Mouse (Mus musculus) monocyte, adult 2 months (primary cell): Measurements from ENCODE around the gene Eif5a.

Experiments used
- DNase-seq, 2 experiments: peaks; one replicate each; pipeline ENCODE4 v3.0.0; 2022; ENCODE audit warnings: low spot score in 2 of 2, low read depth in 1 of 2

Eif5a gene

GRCm38 (mm10) chr11:69877878-69878277, 43.9 kb downstream of the Eif5a start, which contains the start of gene Tmem95:
Gene Tmem95 (minus strand): TSS chr11:69878018.
- no peak for DNase-seq

DNA sequence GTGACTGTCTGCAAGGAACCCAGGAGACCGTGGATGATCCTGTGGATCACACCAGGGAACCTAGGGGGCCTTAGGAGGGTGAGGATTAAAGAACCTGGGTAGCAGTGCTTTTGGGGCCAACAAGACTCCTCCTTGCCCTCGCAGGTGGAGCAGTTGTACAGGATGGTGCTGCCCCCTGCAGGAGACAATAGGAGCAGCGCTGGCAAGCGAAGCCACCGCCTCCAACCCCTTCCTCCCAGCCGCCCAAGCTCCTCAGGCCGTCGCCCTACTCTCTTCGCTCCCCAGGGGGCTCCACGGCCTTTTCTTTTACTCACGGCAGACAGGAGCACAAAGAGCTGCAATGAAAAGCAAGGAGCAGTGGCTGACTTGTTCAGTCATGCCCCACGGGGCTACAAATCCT, 44.9 kb downstream of the Eif5a start:
- peak; percentile 62 to 76 for DNase-seq

DNA sequence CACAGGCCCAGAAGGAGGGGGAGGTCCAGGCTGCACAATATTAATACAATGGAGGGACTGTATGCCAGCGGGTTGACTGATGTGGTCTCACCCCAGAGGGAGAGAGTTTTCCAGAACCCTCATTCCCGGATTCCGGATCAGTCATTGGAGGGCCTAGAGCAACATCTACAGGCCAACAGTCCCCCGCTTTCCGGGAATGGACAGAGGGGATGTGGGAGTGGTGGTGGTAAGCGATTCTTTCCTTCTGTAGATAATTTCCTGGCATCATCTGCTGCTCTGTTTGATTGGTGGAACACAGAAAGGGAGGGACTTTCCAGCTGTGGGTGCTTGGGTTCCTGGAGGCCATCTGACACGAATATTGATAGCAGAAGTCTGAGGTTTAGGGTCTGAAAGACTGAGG, 45.6 kb downstream of the Eif5a start:
- no peak for DNase-seq

DNA sequence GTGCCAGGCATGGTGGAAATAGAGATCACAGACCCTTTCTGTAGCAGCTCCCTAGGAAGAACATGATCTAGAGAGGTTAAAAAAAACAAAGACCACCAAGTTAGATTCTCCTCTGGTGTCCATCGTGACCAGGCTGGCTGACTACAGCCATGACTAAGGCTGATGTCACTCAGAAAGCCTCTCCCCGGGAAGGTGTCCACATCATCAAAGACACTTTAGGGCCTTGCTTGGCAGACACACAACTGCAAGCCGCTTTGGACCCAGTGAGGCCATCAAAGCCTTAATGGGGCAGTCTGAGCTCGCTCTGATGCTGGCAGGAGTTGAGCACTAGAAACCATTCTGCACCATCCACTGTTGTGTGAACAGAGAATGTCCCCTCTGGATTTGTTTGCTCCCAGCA, 49.3 kb downstream of the Eif5a start:
- DNase-seq = no peak

DNA sequence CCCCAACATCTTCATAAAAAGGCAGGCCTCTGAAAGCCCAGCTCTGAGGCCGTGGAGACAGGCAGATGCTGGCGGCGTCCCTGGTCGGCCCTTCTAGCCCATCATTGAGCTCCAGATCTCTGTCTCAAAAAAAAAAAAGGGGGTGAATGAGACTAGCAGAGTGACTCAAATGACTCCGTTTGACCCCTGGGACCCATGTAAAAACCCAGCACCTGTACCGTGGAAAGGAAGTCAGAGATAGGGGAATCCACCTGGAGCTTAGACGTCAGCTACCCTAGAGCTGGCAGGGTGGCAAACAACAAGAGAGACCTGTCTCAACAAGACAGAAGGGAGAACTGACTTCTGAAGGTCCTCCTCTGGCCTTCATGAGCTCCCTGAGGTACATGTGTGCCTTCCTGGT, 49.9 kb downstream of the Eif5a start:
- DNase-seq = no peak

DNA sequence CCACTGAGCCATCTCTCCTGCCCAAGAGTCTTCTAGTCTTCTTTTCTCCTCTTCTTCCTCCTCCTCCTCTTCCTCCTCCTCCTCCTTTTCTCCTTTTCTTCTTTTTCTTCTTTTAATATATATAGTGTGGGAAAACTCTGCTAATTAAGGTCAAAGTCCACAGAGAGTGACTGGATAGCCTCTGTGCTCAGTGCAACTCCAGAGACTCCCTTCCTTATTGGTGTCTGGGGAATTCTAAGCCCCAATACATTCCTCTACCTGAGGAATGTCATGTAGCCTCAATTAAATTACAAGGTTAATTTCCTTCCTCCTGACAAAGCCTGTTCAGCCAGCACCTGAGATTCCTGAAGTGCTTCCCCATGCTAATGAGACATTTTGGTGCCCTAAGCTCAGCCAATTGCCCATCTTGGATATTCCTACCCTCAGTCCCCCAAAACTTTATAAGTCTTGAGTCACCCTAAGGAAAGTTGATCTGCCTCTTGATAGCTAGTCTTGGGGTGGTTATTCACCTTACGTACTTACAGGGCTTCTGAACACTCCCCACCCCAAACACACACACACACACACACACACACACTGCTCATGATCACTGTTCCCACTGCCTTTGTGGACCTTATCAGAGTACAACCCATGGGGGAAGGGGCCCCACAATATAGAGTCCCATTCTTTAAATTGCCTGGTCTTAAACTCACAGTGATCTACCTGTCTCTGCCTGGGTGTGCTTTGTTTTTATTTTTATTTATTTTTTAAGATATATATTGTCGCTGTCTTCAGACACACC, 51.3 kb downstream of the Eif5a start:
- no peak for DNase-seq

GRCm38 (mm10) chr11:69867335-69867734, 54.4 kb downstream of the Eif5a start:
- DNase-seq = no peak
